Mouse (Mus musculus): ENCODE results near the gene Mms22l. TPM values are rescaled to one million over a fixed set of nuclear protein-coding genes. Genes with fewer than 3 reads are reported as not detected.
"Not testable (repeated sequence)": the region's sequence is repeated elsewhere in the genome, so short reads cannot be mapped to it uniquely, and the experiment has no call there.

The Mms22l gene
- 6.2 and 7.7 TPM in 2 replicates for total RNA-seq (2021)
- long read RNA-seq, experiment 1, partial matches to known transcripts, result 2 of 7 reads
- long read RNA-seq, experiment 1, other reads (novel, unspliced or antisense), result 2 of 7 reads
- long read RNA-seq, experiment 2, partial matches to known transcripts, result 2 of 7 reads
- long read RNA-seq, experiment 2, other reads (novel, unspliced or antisense), result 3 of 7 reads

- DNase-seq, result peak; percentile 96
These were observed at the start of gene Mms22l for GRCm38 (mm10) chr4:24496116-24496952. TSS of gene Mms22l (plus strand) at chr4:24496451.

- DNase-seq, result not testable (repeated sequence)
These were observed 12.2 kb upstream of the Mms22l start for GRCm38 (mm10) chr4:24484046-24484445.

- no peak for DNase-seq
These were observed 685 bp downstream of the Mms22l start for GRCm38 (mm10) chr4:24496953-24497319.

GRCm38 (mm10) chr4:24509195-24509594 is 12.9 kb downstream of the Mms22l start:
- DNase-seq, result no peak

GRCm38 (mm10) chr4:24536989-24537388 is 40.7 kb downstream of the Mms22l start:
- DNase-seq, result no peak

- DNase-seq, result no peak
These were observed 47.2 kb downstream of the Mms22l start for GRCm38 (mm10) chr4:24543421-24543820.

GRCm38 (mm10) chr4:24544677-24545151 is 48.5 kb downstream of the Mms22l start:
- DNase-seq, result peak; percentile 56

GRCm38 (mm10) chr4:24556116-24556820 is 60.0 kb downstream of the Mms22l start:
- peak; percentile 11 for DNase-seq

GRCm38 (mm10) chr4:24557149-24557548 is 60.9 kb downstream of the Mms22l start:
- peak; percentile 5 for DNase-seq

GRCm38 (mm10) chr4:24568026-24568425 is 71.8 kb downstream of the Mms22l start:
- DNase-seq, result no peak

- no peak for DNase-seq
These were observed 72.8 kb downstream of the Mms22l start for GRCm38 (mm10) chr4:24568989-24569556.

- peak; percentile 86 for DNase-seq
These were observed 78.0 kb downstream of the Mms22l start for GRCm38 (mm10) chr4:24574276-24574675.

GRCm38 (mm10) chr4:24577594-24577993 is 81.3 kb downstream of the Mms22l start:
- DNase-seq, result no peak

GRCm38 (mm10) chr4:24582295-24582694 is 86.0 kb downstream of the Mms22l start:
- no peak for DNase-seq

- DNase-seq, result no peak
These were observed 87.7 kb downstream of the Mms22l start for GRCm38 (mm10) chr4:24583997-24584396.

- no peak for DNase-seq
These were observed 98.6 kb downstream of the Mms22l start for GRCm38 (mm10) chr4:24594824-24595223.

GRCm38 (mm10) chr4:24596942-24597611 is 100.8 kb downstream of the Mms22l start:
- no peak for DNase-seq

GRCm38 (mm10) chr4:24598637-24599036 is 102.4 kb downstream of the Mms22l start:
- DNase-seq, result no peak

- DNase-seq, result no peak
These were observed 105.5 kb downstream of the Mms22l start for GRCm38 (mm10) chr4:24601711-24602110.

- no peak for DNase-seq
These were observed 112.8 kb downstream of the Mms22l start for GRCm38 (mm10) chr4:24609085-24609484.

- DNase-seq, result no peak
These were observed 113.3 kb downstream of the Mms22l start for GRCm38 (mm10) chr4:24609564-24609963.

- no peak for DNase-seq
These were observed 123.8 kb downstream of the Mms22l start for GRCm38 (mm10) chr4:24620005-24620404.

Data from adrenal gland, postnatal 14 days (tissue).